Mouse (Mus musculus) forebrain, postnatal 0 days (tissue): ENCODE results near the gene Me1. TPM values are rescaled to one million over a fixed set of nuclear protein-coding genes. Genes with fewer than 3 reads are reported as not detected.

Experiments used
- ATAC-seq: fragments of 200-750 bp; cut with Nextera tagmentation; 2 replicates; pipeline ENCODE4 v1.8.0; 2017; ENCODE audit warnings: mild to moderate bottlenecking, moderate library complexity
- DNase-seq: peaks from one replicate; pipeline ENCODE4 v3.0.0-alpha.2; 2015
- H3K27ac ChIP-seq: fragments of 300-500 bp; sonication (generic); 2 replicates; pipeline ENCODE4 v1.5.1; 2014; ENCODE audit warnings: low read depth, mild to moderate bottlenecking, antibody characterized with exemption, low read length, moderate library complexity, mixed read lengths
- H3K27me3 ChIP-seq: fragments of 300-500 bp; sonication (generic); 2 replicates; pipeline ENCODE4 v1.6.1; 2014; ENCODE audit warnings: mild to moderate bottlenecking, low read length, mixed read lengths; ENCODE audit not compliant: insufficient read depth
- H3K36me3 ChIP-seq: fragments of 300-500 bp; sonication (generic); 2 replicates; pipeline ENCODE4 v1.6.1; 2014; ENCODE audit warnings: mild to moderate bottlenecking, moderate library complexity; ENCODE audit not compliant: insufficient read depth
- H3K4me1 ChIP-seq: fragments of 300-500 bp; sonication (generic); 2 replicates; pipeline ENCODE4 v1.6.1; 2014; ENCODE audit warnings: antibody characterized with exemption; ENCODE audit not compliant: insufficient read depth
- H3K4me2 ChIP-seq: fragments of 300-500 bp; sonication (generic); 2 replicates; pipeline ENCODE4 v1.6.1; 2014; ENCODE audit warnings: low read depth, mild to moderate bottlenecking, moderate library complexity
- H3K4me3 ChIP-seq: fragments of 300-500 bp; sonication (generic); 2 replicates; pipeline ENCODE4 v1.5.1; 2014; ENCODE audit warnings: low read depth, low read length, mixed read lengths
- H3K9ac ChIP-seq: fragments of 300-500 bp; sonication (generic); 2 replicates; pipeline ENCODE4 v1.6.1; 2014; ENCODE audit warnings: mild to moderate bottlenecking
- H3K9me3 ChIP-seq: fragments of 300-500 bp; sonication (generic); 2 replicates; pipeline ENCODE4 v1.6.1; 2016; ENCODE audit warnings: low read length
- CTCF ChIP-seq: sonication (generic); IDR thresholded peaks from 2 replicates; pipeline ENCODE4 v1.5.1; 2016; ENCODE audit warnings: antibody characterized with exemption, control low read depth, low read depth
- WGBS: fragments of 180-500 bp; shearing (Covaris S2); extraction: QIAGEN DNeasy Blood & Tissue Kit; methylation state at CpG from one replicate; pipeline ENCODE4 v1.1.7; 2014; 5-methylcytosine and 5-hydroxymethylcytosine counted together
- polyA plus RNA-seq: library from polyadenylated mRNA; unstranded; fragments of >200 nt; fragmentation: Nextera tagmentation; extraction: Ambion mirVana; gene quantifications from 2 replicates; pipeline ENCODE4 v1.2.1, GENCODE M21; 2015
- total RNA-seq: library from RNA; depleted of rRNA; stranded (reverse); fragments of >200 nt; gene quantifications from 2 replicates; pipeline ENCODE4 v1.2.3, GENCODE M21; 2014

Gene Me1
- total and polyA plus RNA-seq, 2 experiments from 2014 or later = 26.6 to 47.2 TPM

DNA sequence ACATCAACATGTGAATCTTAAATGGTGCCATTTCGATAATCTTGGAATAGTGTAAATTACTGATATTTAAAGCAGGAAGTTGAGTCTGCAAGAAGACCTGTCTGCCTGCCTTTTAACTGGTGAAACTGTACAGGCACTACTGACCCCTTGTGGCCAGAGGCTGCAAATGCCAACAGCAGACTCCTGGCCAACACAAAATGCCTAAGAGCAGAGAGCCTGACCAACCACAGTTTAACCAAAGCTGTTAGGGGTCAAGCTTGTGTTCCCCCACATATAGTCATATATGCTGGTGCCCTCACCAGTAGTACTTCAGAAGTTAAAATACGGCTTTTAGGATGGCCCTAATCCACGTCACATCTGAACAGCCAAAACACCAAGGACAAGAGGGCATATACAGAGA is 112.0 kb downstream of the Me1 start:
- Histone ChIP-seq H3K4me2 (no peak overlapping the region), H3K36me3 (no peaks in the 10 kb centered on the region; the same call in 1 of the 2 replicates), H3K9me3 (no peaks in the 10 kb centered on the region), H3K9ac (no peak overlapping the region), H3K27ac (no peak overlapping the region), H3K4me1 (no peaks in the 10 kb centered on the region), H3K4me3 (no peak overlapping the region), H3K27me3 (no peaks in the 10 kb centered on the region)
- 56% methylated on average over 3 of the region's 3 CpGs for WGBS
- TF ChIP-seq CTCF = peak; percentile 91
- peak; percentile 66; the same call in 1 of the 2 replicates for ATAC-seq
- peak; percentile 74 for DNase-seq

DNA sequence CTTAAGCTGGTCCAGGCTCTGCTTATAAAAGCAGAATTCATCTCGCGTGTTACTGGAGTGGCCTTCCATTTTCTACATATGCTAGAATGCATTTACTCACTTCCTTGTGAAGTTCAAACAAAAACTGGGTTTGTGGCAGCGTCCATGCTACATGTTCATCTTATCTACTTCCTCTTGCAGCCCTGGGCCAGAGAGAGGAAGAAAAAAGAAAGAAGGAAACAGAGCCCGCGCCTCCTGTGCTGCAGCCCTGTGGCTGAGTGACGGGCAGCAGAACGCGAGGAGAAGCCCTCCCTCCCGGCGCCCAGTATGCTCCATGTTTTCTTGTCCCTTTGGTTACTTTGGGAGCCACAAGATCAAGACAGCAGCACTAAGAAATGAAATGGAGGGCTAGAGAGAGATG is 116.1 kb downstream of the Me1 start:
- Histone ChIP-seq H3K4me3 (no peak overlapping the region), H3K4me2 (no peak overlapping the region), H3K36me3 (no peaks in the 10 kb centered on the region; the same call in 1 of the 2 replicates), H3K27me3 (no peaks in the 10 kb centered on the region), H3K9me3 (no peaks in the 10 kb centered on the region), H3K9ac (no peak overlapping the region), H3K4me1 (no peaks in the 10 kb centered on the region), H3K27ac (no peak overlapping the region)
- ATAC-seq (no peak), DNase-seq (no peak)
- TF ChIP-seq CTCF = no peak
- WGBS = 95% methylated on average over 10 of the region's 10 CpGs

DNA sequence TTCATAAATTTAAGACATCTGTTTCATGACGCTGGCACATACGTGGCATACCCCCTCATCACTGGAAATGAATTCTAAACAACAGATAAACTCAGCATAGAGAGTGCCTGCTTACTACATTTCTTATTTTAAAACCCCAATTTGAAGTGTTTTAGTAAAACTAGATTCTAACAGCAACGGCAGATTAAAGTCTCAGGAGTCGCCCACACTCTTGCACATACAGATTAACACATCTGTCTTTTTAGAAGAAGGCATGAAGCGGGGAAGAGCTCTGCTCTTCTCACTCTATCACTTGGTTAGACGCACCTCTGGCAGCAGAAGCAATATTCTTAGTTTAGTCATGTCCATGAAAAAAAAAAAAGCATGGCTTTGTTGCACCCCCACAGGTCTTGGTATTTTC is 120.6 kb downstream of the Me1 start:
- 86% methylated on average over 6 of the region's 6 CpGs for WGBS

DNA sequence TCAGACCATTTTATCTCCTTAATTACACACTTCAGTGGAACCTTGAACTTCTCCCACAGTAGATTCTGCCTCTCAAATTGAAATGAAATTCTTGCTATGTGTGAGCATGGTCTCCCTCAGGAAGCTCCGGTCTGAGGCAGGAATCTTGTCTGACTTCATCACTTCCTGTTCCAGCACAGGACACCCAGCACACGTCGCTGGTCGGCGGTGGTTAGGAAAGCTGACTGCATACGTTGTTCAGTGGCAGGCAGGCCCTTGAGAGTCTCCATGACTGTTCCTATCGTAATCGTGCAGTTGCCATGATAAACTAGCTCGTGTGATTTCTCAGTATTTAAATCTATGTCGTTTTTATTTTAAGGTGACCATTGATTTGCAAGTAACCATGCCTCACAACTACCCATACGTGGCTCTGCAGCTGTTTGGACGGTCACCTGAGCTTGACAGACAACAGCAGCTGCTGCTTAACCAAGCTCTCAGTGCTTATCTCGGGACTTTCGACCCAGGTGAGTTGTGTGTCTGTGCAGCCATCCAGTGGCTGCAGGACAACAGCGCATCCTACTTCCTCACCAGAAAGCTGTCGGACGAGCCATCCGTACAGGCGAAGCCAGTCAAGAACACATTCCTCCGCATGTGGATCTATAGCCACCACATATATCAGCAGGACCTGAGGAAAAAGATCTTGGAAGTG is 122.0 kb downstream of the Me1 start:
- Histone ChIP-seq H3K27ac (no peak overlapping the region), H3K9ac (no peak overlapping the region), H3K4me2 (no peak overlapping the region), H3K36me3 (peaks cover 7% of the 10 kb centered on the region; the same call in 1 of the 2 replicates), H3K9me3 (no peaks in the 10 kb centered on the region), H3K4me3 (no peak overlapping the region), H3K27me3 (no peaks in the 10 kb centered on the region), H3K4me1 (peaks cover 8% of the 10 kb centered on the region; the same call in 1 of the 2 replicates)
- DNase-seq (no peak), ATAC-seq (no peak)
- TF ChIP-seq CTCF = no peak
- WGBS = 88% methylated on average over 20 of the region's 20 CpGs

More for the DNA sequence above, 120.6 kb downstream of the Me1 start:
- H3K27me3 ChIP-seq = no peaks in the 10 kb centered on the region
- H3K9ac ChIP-seq = no peak overlapping the region
- H3K9me3 ChIP-seq = no peaks in the 10 kb centered on the region
- no peak overlapping the region for H3K27ac ChIP-seq
- H3K4me1 ChIP-seq = peaks cover 8% of the 10 kb centered on the region; the same call in 1 of the 2 replicates
- no peak overlapping the region for H3K4me3 ChIP-seq
- no peak for DNase-seq
- no peak overlapping the region for H3K4me2 ChIP-seq
- no peaks in the 10 kb centered on the region; the same call in 1 of the 2 replicates for H3K36me3 ChIP-seq
- no peak for ATAC-seq
- no peak for TF ChIP-seq CTCF

DNA sequence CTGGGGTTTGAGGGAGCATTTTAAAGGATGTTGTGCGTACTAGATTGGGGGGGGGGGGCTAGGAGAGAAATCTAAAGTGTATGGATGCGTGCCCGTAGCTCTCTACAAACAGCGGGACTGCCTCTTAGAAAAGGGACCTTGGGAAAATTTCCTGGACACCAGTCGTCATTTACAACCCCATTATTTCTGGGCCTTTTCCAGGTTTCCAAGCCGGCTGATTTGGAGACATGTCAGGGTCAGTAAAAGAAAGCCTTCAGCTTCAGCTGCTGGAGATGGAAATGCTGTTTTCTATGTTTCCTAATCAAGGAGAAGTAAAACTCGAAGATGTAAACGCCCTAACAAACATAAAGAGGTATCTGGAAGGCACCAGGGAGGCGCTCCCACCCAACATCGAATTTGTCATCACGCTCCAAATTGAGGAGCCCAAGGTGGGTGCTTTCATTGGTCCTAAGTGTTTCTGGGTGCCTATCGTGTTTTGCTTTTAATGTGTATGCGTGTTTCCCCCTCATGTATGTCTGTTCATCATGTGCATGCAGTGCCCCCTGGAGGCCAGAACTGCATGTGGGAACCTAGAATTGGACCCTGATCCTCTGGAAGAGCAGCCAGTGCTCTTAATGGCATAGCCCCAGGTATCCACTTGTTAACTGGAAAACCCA is 123.0 kb downstream of the Me1 start:
- Histone ChIP-seq H3K4me2 (peak overlapping the region; percentile 99), H3K9ac (peak overlapping the region; percentile 69), H3K9me3 (no peaks in the 10 kb centered on the region), H3K4me1 (peaks cover 8% of the 10 kb centered on the region; the same call in 1 of the 2 replicates), H3K36me3 (peaks cover 11% of the 10 kb centered on the region; the same call in 1 of the 2 replicates), H3K27ac (no peak overlapping the region; the same call in 1 of the 2 replicates), H3K27me3 (no peaks in the 10 kb centered on the region), H3K4me3 (peak overlapping the region; percentile 67)
- DNase-seq = peak; percentile 81
- WGBS = 3% methylated on average over 13 of the region's 13 CpGs
- peak; percentile 86 for TF ChIP-seq CTCF
- ATAC-seq = peak; percentile 16; the same call in 1 of the 2 replicates

DNA sequence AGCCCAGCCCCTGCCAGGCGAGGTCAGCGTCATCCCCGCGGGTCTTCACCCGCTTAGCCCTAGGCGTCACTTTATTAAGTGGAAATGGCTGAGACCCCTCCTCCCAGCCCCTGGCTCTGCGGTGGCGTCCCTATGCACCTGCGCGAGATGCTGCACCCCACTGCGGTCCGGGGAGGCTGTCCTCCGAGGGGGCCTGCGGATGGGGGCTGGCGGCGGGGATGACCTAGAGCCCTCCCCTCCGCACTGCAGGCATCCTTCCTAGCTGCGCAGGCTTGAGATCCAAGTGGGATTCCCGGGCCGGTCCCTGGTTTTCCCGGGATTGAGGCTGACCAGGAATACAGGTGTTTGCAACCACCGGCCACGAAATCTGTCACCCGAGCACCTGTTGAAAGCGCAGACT is 123.6 kb downstream of the Me1 start:
- Histone ChIP-seq H3K27ac (peak overlapping the region; percentile 57; the same call in 1 of the 2 replicates), H3K4me1 (peaks cover 8% of the 10 kb centered on the region; the same call in 1 of the 2 replicates), H3K9me3 (no peaks in the 10 kb centered on the region), H3K4me2 (peak overlapping the region; percentile 99), H3K27me3 (no peaks in the 10 kb centered on the region), H3K9ac (peak overlapping the region; percentile 69), H3K4me3 (peak overlapping the region; percentile 67), H3K36me3 (peaks cover 11% of the 10 kb centered on the region; the same call in 1 of the 2 replicates)
- DNase-seq (no peak), ATAC-seq (peak; percentile 38)
- TF ChIP-seq CTCF = no peak
- 1% methylated on average over 25 of the region's 25 CpGs for WGBS

DNA sequence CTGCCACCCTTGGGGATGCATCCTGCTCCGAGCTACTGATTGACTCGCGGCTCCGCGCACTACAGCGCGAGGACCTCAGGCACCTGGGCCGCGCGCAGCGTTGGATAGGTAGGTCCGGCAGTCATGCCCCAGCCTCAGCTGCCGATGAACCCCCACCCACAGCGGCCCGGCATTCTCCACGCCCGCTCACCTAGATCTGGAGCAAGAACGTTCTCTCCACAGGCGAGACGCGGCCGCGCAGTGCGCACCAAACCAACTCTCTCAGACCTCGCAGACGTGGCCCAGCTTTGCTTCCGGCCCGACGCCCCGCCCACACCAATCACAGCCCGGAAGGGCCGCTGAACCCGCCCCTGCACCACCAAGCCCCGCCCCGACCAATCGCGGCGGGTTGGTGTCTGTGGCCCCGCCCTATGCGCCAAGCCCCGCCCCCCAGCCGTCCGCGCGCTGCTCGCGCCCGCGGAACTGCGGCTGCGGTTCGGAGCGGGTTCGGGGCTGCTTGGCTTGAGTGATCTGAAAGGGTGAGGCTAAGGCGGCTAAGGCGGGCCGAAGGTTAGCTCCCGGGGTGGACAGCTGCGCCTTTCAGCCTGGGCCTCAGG is 124.1 kb downstream of the Me1 start, which contains the start of the genes Pgm3 and Rwdd2a:
Gene Pgm3, minus strand, starts transcription at position 303 of the 596 bp plus-strand sequence.
Gene Rwdd2a, plus strand, starts transcription at position 452 of the 596 bp plus-strand sequence.
- DNase-seq (peak; percentile 97), ATAC-seq (peak; percentile 98)
- peak within 1 kb of the TSS; percentile 67 for H3K4me3 ChIP-seq
- no peak for TF ChIP-seq CTCF
- H3K4me1 ChIP-seq = peaks cover 8% of the 10 kb centered on the region; the same call in 1 of the 2 replicates
- H3K9ac ChIP-seq = peak within 1 kb of the TSS; percentile 69
- no peaks in the 10 kb centered on the region for H3K27me3 ChIP-seq
- 1% methylated on average over 58 of the region's 59 CpGs for WGBS
- no peaks in the 10 kb centered on the region for H3K9me3 ChIP-seq
- H3K27ac ChIP-seq = peak within 1 kb of the TSS; percentile 57; the same call in 1 of the 2 replicates
- peaks cover 16% of the 10 kb centered on the region for H3K36me3 ChIP-seq
- H3K4me2 ChIP-seq = peak within 1 kb of the TSS; percentile 99
